Mouse (Mus musculus): ENCODE results near the gene Gsap.
"Not testable (repeated sequence)": the region's sequence is repeated elsewhere in the genome, so short reads cannot be mapped to it uniquely, and the experiment has no call there.

Gene Gsap

GRCm38 (mm10) chr5:21329672-21330665 lies 143.9 kb downstream of the Gsap start:
- DNase-seq: no peak

GRCm38 (mm10) chr5:21331656-21332055 lies 145.6 kb downstream of the Gsap start:
- DNase-seq: no peak

- DNase-seq: no peak
These were observed 146.1 kb downstream of the Gsap start for GRCm38 (mm10) chr5:21332119-21332518.

- DNase-seq: not testable (repeated sequence)
These were observed 156.2 kb downstream of the Gsap start for GRCm38 (mm10) chr5:21342265-21342664.

GRCm38 (mm10) chr5:21348366-21348765 lies 162.3 kb downstream of the Gsap start:
- DNase-seq: no peak

GRCm38 (mm10) chr5:21351678-21352077 lies 165.6 kb downstream of the Gsap start:
- no peak for DNase-seq

GRCm38 (mm10) chr5:21358648-21359047 lies 172.6 kb downstream of the Gsap start:
- DNase-seq: no peak

- DNase-seq: no peak
These were observed 177.3 kb downstream of the Gsap start for GRCm38 (mm10) chr5:21363343-21363742.

All from cerebellum, adult 9-10 months (tissue).